Mouse (Mus musculus): Measurements from ENCODE around the gene Zfp953. TPM values are rescaled to one million over a fixed set of nuclear protein-coding genes. Genes with fewer than 3 reads are reported as not detected.
A peak's percentile ranks its signal among the peaks of the same experiment; 100 is the strongest.

The Zfp953 gene
- total RNA-seq (2012; rRNA removed) (0.75 and 0.81 TPM in 2 replicates), polyA plus RNA-seq (2012; ENCODE audit: insufficient read depth in 1 of 2, insufficient read length in 2 of 2, low read depth in 1 of 2, low replicate concordance in 2 of 2, missing spikeins in 1 of 2) (under 1 TPM in 1 of 2 experiments, not detected in 1; 0.84 TPM)

DNA sequence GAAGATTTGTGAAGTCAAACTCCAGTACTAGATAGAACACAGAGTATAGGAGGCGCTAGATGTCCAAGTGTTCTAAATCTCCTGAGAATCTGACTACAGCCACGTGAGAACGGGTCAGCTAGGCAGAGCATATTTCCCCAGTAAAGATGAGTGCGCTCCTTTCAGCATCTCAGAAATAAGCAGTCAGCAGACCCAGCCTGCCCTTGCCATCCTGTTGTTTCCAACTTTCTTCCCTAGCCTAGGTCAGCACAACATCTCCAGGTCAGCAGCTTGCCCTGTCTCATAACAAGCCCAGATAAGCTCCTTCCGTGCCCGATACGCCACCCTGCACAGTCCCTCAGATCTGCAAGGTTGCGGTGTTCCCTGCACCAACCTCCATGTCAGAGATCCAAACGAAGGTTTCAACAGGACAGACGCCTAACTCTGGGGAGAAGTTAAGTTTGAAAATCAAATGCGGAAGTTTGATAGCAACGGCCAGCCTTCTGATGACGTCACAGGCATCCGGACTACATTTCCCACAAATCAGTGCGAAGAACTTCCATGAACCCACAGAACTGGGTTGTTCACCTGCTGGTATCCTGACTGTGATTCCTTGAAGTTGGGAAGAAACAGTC is at the start of gene Zfp953, which contains the start of gene Gm28044:
Zfp953 (minus strand) TSS at position 475 of the 614 bp plus-strand sequence.
Gm28044 (minus strand) TSS at position 406 of the 614 bp plus-strand sequence.
- DNase-seq (ENCODE audit: low read depth, low spot score), result peak; percentile 94
- Histone ChIP-seq H3K27ac (ENCODE audit: control insufficient read depth, low read depth, low read length) (peak within 1 kb of the TSS; percentile 64), H3K36me3 (ENCODE audit: control insufficient read depth in 1 of 2, insufficient read depth in 2 of 2, low read length in 2 of 2) (peaks cover 0 to 6% of the 10 kb centered on the region in 2 experiments; a peak in 2 of 4 replicates), H3K4me1 (ENCODE audit: control insufficient read depth in 1 of 2, insufficient read depth in 2 of 2, low read length in 2 of 2) (peaks cover 0 to 3% of the 10 kb centered on the region in 2 experiments; a peak in 2 of 4 replicates), H3K27me3 (ENCODE audit: control insufficient read depth in 1 of 2, insufficient read depth in 2 of 2, low read length in 2 of 2) (no peaks in the 10 kb centered on the region), H3K9ac (ENCODE audit: control insufficient read depth, low read depth, low read length, poor library complexity, severe bottlenecking) (peak within 1 kb of the TSS; percentile 72), H3K9me3 (replicated peaks; ENCODE audit: insufficient read depth, low read length) (no peaks in the 10 kb centered on the region), H3K79me2 (ENCODE audit: control insufficient read depth, insufficient read depth, low read length, poor library complexity) (no peaks in the 10 kb centered on the region), H3K4me3 (ENCODE audit: control insufficient read depth in 1 of 2, insufficient read depth in 1 of 2, low read depth in 2 of 2, low read length in 2 of 2) (peak within 1 kb of the TSS; percentile 78 to 82)
- no peak for TF ChIP-seq SMC3 (IDR thresholded peaks at IDR 0.05; ENCODE audit: low read depth, low read length)
- TF ChIP-seq MXI1 (IDR thresholded peaks at IDR 0.05; ENCODE audit: low read depth, low read length), result peak; percentile 65
- TF ChIP-seq CHD2 (IDR thresholded peaks at IDR 0.05; ENCODE audit: low read length), result no peak
- peak; percentile 68 for TF ChIP-seq GATA1 (IDR thresholded peaks at IDR 0.05; ENCODE audit: low read depth, low read length)
- no peak for TF ChIP-seq UBTF (IDR thresholded peaks at IDR 0.05; ENCODE audit: borderline replicate concordance, insufficient read depth, low read depth, low read length)
- peak; percentile 43 to 82; a peak in 3 of 4 replicates for TF ChIP-seq POLR2A (IDR thresholded peaks at IDR 0.05; ENCODE audit: control insufficient read depth in 1 of 2, insufficient read depth in 1 of 2, low read depth in 1 of 2, low read length in 2 of 2, poor library complexity in 1 of 2)
- TF ChIP-seq MYB (IDR thresholded peaks at IDR 0.05; ENCODE audit: low read depth, low read length), result peak; percentile 25; the same call in 1 of the 2 replicates
- TF ChIP-seq USF1 (IDR thresholded peaks at IDR 0.05; ENCODE audit: low read depth, low read length), result peak; percentile 43; the same call in 1 of the 2 replicates
- peak; percentile 83 for TF ChIP-seq KAT2A (conservative IDR thresholded peaks at IDR 0.05; ENCODE audit: low read depth, low read length)
- TF ChIP-seq CTCF (IDR thresholded peaks at IDR 0.05 in 2 of 3, conservative IDR thresholded peaks at IDR 0.05 in 1 of 3; ENCODE audit: control insufficient read depth in 1 of 3, insufficient read depth in 1 of 3, low read depth in 2 of 3, low read length in 3 of 3, poor library complexity in 1 of 3, severe bottlenecking in 1 of 3), result peak in 1 of 3 experiments; percentile 15; a peak in 1 of 6 replicates
- no peak for TF ChIP-seq ZNF384 (IDR thresholded peaks at IDR 0.05; ENCODE audit: low read depth, low read length)
- TF ChIP-seq MAX (IDR thresholded peaks at IDR 0.05; ENCODE audit: low read length), result peak; percentile 24; the same call in 1 of the 2 replicates
- no peak for TF ChIP-seq EP300 (IDR thresholded peaks at IDR 0.05; ENCODE audit: low read depth in 1 of 2, low read length in 2 of 2)
- no peak for TF ChIP-seq MAFK (IDR thresholded peaks at IDR 0.05; ENCODE audit: borderline replicate concordance, low read depth, low read length)
- no peak for TF ChIP-seq ZC3H11A (IDR thresholded peaks at IDR 0.05; ENCODE audit: low read depth, low read length)
- TF ChIP-seq NRF1 (IDR thresholded peaks at IDR 0.05; ENCODE audit: insufficient read depth, low read depth, low read length, poor library complexity, severe bottlenecking), result no peak
- TF ChIP-seq MAZ (IDR thresholded peaks at IDR 0.05; ENCODE audit: low read depth, low read length), result no peak
- TF ChIP-seq HCFC1 (IDR thresholded peaks at IDR 0.05; ENCODE audit: low read depth, low read length), result peak; percentile 98
- TF ChIP-seq RCOR1 (IDR thresholded peaks at IDR 0.05; ENCODE audit: low read depth, low read length), result peak; percentile 60
- TF ChIP-seq ETS1 (IDR thresholded peaks at IDR 0.05; ENCODE audit: low read depth, low read length), result peak; percentile 57; the same call in 1 of the 2 replicates
- TF ChIP-seq POLR2AphosphoS5 (IDR thresholded peaks at IDR 0.05; ENCODE audit: borderline replicate concordance, low read depth, low read length), result no peak
- peak; percentile 48; the same call in 1 of the 2 replicates for TF ChIP-seq TCF12 (IDR thresholded peaks at IDR 0.05; ENCODE audit: low read depth, low read length)
- peak; percentile 47; the same call in 1 of the 2 replicates for TF ChIP-seq ZMIZ1 (IDR thresholded peaks at IDR 0.05; ENCODE audit: low read depth, low read length)
- no peak for TF ChIP-seq MEF2A (IDR thresholded peaks at IDR 0.05; ENCODE audit: extremely low read depth, insufficient replicate concordance, low read depth, low read length, poor library complexity, severe bottlenecking)
- TF ChIP-seq MYC (IDR thresholded peaks at IDR 0.05; ENCODE audit: low read depth, low read length), result peak; percentile 51; the same call in 1 of the 2 replicates
- TF ChIP-seq TAL1 (IDR thresholded peaks at IDR 0.05; ENCODE audit: low read length), result no peak
- no peak for TF ChIP-seq JUND (IDR thresholded peaks at IDR 0.05; ENCODE audit: low read depth, low read length)
- no peak for TF ChIP-seq ZKSCAN1 (IDR thresholded peaks at IDR 0.05; ENCODE audit: low read depth, low read length)
- TF ChIP-seq ELF1 (IDR thresholded peaks at IDR 0.05; ENCODE audit: low read depth, low read length), result peak; percentile 99
- peak; percentile 87 for TF ChIP-seq TBP (IDR thresholded peaks at IDR 0.05; ENCODE audit: low read depth, low read length)
- peak; percentile 65; the same call in 1 of the 2 replicates for TF ChIP-seq POLR2AphosphoS2 (IDR thresholded peaks at IDR 0.05; ENCODE audit: low read length)
- TF ChIP-seq E2F4 (IDR thresholded peaks at IDR 0.05; ENCODE audit: borderline replicate concordance, low read depth, low read length), result no peak
- TF ChIP-seq RAD21 (IDR thresholded peaks at IDR 0.05; ENCODE audit: low read depth, low read length), result no peak; the same call in 1 of the 2 replicates
- TF ChIP-seq SIN3A (IDR thresholded peaks at IDR 0.05; ENCODE audit: low read length), result peak; percentile 96
- TF ChIP-seq NELFE (IDR thresholded peaks at IDR 0.05; ENCODE audit: low read depth, low read length), result peak; percentile 87
- peak; percentile 52; the same call in 1 of the 2 replicates for TF ChIP-seq BHLHE40 (IDR thresholded peaks at IDR 0.05; ENCODE audit: borderline replicate concordance, low read depth, low read length)

All from MEL (cell line).